Mouse (Mus musculus): ENCODE measurements at regions not wholly inside any gene's neighbourhood (a gene's known extent, or its start where the extent isn't known, plus 50 kb on each side); places are given as distances from the start of the nearest gene placed in this dataset.

- TF ChIP-seq CTCF (IDR thresholded peaks at IDR 0.05) (no peak), POLR2A (IDR thresholded peaks at IDR 0.05; ENCODE audit: insufficient read depth, low read depth, low read length) (no peak), EP300 (IDR thresholded peaks at IDR 0.05; ENCODE audit: insufficient read depth, low read depth, low read length) (no peak)
Observed at GRCm38 (mm10) chr3:61503178-61503577, 137.4 kb upstream of the B430305J03Rik start.
